Mouse (Mus musculus) spleen, adult 2 months (tissue): ENCODE measurements around the gene Olfr711.

ENCODE experiments used
- CTCF ChIP-seq: fragments of 200-500 bp; IDR thresholded peaks from 2 replicates; pipeline ENCODE4 v1.5.1; 2011; ENCODE audit warnings: mild to moderate bottlenecking, inconsistent platforms; ENCODE audit not compliant: insufficient read depth, insufficient read length, insufficient replicate concordance; ENCODE audit errors: extremely low read depth
- POLR2A ChIP-seq: fragments of 200-500 bp; IDR thresholded peaks from 2 replicates; pipeline ENCODE4 v1.6.1; 2011; ENCODE audit warnings: low read depth, low read length, inconsistent platforms

GRCm38 (mm10) chr7:107000798-107001197 lies 25.5 kb upstream of the Olfr711 start:
- TF ChIP-seq CTCF (no peak), POLR2A (no peak)
